Mouse (Mus musculus): ENCODE measurements around the gene Vldlr.

DNA sequence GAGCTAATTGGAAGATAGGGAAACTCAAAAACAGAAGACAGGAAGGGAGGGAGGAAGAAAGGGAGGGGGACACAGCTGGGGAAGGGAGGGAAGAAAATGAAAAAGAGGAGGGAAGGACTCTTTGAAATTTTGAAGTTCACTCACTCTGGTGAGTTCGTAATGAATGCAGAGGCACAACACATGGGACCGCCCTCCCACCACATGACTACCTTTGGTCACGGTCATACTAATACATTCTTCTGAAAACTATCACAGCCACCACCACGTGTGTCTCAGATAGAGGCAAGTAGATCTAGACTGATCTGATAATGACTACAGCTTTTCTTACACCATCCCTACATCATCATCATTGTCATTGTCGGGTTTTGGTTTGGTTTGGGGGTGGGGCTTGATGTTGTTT is 38.5 kb downstream of the Vldlr start:
- TF ChIP-seq MAZ (IDR thresholded peaks at IDR 0.05; ENCODE audit: low read depth, low read length) (no peak), MAFK (IDR thresholded peaks at IDR 0.05; ENCODE audit: borderline replicate concordance, low read depth, low read length) (no peak), SIN3A (IDR thresholded peaks at IDR 0.05; ENCODE audit: low read length) (no peak), CTCF (IDR thresholded peaks at IDR 0.05 in 2 of 3, conservative IDR thresholded peaks at IDR 0.05 in 1 of 3; ENCODE audit: control insufficient read depth in 1 of 3, insufficient read depth in 1 of 3, low read depth in 2 of 3, low read length in 3 of 3, poor library complexity in 1 of 3, severe bottlenecking in 1 of 3) (no peak)
